Mouse (Mus musculus) urinary bladder, adult 2 months (tissue): ENCODE measurements around the gene Egfem1. TPM values are rescaled to one million over a fixed set of nuclear protein-coding genes. Genes with fewer than 3 reads are reported as not detected.

Source experiments
- polyA plus RNA-seq: library from polyadenylated mRNA; depleted of rRNA; stranded (reverse); fragments of >200 nt; gene quantifications from 2 replicates; pipeline ENCODE4 v1.2.3, GENCODE M21; 2012; rRNA removed

The Egfem1 gene
- polyA plus RNA-seq, 1 experiment = not detected

Other genes starting within 250 kb of the Egfem1 start
- not detected in 2 replicates for gene Gm1527, start 189.4 kb upstream of the Egfem1 start, polyA plus RNA-seq